Mouse (Mus musculus) olfactory bulb, adult 2 months (tissue): ENCODE measurements at regions not wholly inside any gene's neighbourhood (a gene's known extent, or its start where the extent isn't known, plus 50 kb on each side); places are given as distances from the start of the nearest gene placed in this dataset.
A peak's percentile ranks its signal among the peaks of the same experiment; 100 is the strongest.

Experiments
- H3K27ac ChIP-seq: fragments of 200-500 bp; 2 replicates; pipeline ENCODE4 v1.5.1; 2012; ENCODE audit warnings: low read depth, low read length; ENCODE audit not compliant: insufficient read depth
- H3K4me1 ChIP-seq: fragments of 200-500 bp; 2 replicates; pipeline ENCODE4 v1.6.1; 2012; ENCODE audit warnings: low read length; ENCODE audit not compliant: control insufficient read depth, insufficient read depth
- H3K4me3 ChIP-seq: fragments of 200-500 bp; 2 replicates; pipeline ENCODE4 v1.5.1; 2012; ENCODE audit warnings: mild to moderate bottlenecking, low read depth, low read length, moderate library complexity; ENCODE audit not compliant: insufficient read depth
- CTCF ChIP-seq: fragments of 200-500 bp; IDR thresholded peaks from 2 replicates; pipeline ENCODE4 v1.5.1; 2012; ENCODE audit warnings: low read depth, mild to moderate bottlenecking, low read length, moderate library complexity; ENCODE audit not compliant: insufficient read depth
- POLR2A ChIP-seq: fragments of 200-500 bp; IDR thresholded peaks from 2 replicates; pipeline ENCODE4 v1.6.1; 2012; ENCODE audit warnings: mild to moderate bottlenecking, low read depth, low read length, moderate library complexity; ENCODE audit not compliant: insufficient read depth
- WGBS: fragments of 180-500 bp; shearing (Covaris S2); methylation state at CpG from one replicate; pipeline ENCODE4 v1.1.7; 2018; 5-methylcytosine and 5-hydroxymethylcytosine counted together

DNA sequence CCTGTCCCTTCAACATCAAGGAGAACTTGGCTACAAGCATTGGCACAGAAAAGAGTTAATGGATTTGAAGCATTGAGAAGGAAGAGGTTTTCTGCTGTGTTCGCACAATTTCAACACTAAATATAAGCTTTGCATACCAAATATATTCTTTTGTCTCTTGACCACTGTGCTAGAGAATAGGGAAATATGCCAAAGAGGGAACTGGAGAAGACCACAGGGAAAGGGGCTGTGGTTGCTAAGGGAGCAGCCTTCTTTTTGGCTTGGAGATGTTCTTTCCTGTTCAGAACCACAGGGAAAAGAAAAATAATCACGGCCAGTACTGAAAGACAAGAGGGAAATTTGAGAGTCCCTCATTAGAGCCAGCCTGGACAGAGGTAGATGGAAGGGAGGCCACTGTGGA is 352.8 kb downstream of the Kctd12 start:
- no peaks in the 10 kb centered on the region for H3K4me1 ChIP-seq
- TF ChIP-seq POLR2A (no peak), CTCF (no peak)
- H3K4me3 ChIP-seq = no peak overlapping the region
- no peak overlapping the region for H3K27ac ChIP-seq
- WGBS = 35% methylated on average over 2 of the region's 2 CpGs

DNA sequence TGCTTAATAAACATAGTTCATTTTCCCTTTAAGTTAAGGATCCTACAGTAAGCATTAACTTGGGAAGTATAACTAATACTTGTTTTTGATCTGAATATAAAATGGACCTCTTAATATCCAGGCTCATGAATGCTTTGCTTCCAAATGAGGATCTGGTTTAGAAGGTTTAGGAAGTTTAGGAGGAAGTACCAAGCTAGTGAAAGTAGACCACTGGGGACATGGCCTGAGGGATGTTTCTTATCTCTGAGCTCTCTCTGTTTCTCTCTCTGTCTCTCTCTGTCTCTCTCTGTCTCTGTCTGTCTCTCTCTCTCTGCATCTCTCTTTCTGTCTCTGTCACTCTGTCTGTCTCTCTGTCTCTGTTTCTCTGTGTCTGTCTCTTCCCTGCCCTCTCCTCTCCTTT is 360.9 kb downstream of the Kctd12 start:
- H3K4me3 ChIP-seq = no peak overlapping the region
- H3K4me1 ChIP-seq = no peaks in the 10 kb centered on the region
- no peak overlapping the region for H3K27ac ChIP-seq
- no peak for TF ChIP-seq POLR2A
- no peak for TF ChIP-seq CTCF

DNA sequence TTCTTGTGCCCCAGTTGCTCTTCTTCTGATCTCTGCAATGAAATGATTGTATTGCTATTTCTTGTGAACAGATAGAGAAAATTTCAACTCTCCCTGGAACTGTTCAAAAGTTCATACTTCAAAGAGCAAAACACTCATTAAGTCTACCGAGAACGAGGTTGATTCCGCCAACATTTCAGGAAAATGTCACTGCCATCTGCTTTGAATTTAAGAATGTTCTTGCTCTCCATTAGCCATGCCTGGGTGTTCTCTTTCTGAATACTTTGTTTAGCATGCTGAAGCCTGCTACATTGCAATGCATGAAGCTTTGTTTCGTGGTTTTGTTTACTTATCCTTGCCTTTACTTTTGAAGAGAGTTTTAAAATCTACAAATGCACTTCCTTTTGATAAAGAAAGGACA is 363.4 kb downstream of the Kctd12 start:
- 45% methylated on average over 4 of the region's 4 CpGs for WGBS
- Histone ChIP-seq H3K4me3 (no peak overlapping the region), H3K4me1 (no peaks in the 10 kb centered on the region), H3K27ac (no peak overlapping the region)
- no peak for TF ChIP-seq POLR2A
- no peak for TF ChIP-seq CTCF

DNA sequence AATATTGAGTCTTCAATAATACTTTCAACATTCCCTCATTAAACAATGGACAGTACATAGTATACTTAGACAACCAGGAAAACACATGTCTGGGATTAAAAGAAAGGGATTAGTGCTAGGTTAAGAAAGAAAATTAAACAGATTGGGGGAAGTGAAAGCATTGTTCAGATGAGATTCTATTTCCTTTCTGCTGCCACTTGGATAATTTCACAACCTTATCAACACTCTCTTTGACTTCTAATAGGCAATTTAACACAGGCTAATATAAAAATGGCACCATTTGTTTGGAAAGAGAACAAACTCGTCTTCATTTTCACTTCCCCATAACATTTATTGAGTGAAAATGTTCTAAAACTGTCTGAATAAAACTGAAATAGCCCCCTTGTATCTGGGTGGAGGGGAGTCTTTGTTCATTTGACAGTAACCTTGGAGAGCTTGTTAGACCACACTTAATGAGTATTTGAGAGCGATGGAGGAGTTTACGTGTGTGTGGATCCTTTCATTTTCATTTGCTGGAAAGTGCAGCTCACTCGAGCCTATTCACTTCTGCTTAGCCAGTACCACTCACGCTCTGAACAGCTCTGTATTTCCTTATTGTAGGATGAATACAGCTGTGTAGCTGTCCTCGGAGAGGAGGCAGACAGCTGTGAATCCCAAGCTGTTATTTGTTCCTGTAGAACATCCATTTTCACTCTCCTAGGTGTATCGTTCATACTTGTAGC is 366.7 kb downstream of the Kctd12 start:
- Histone ChIP-seq H3K4me3 (no peak overlapping the region), H3K4me1 (no peaks in the 10 kb centered on the region), H3K27ac (no peak overlapping the region)
- no peak for TF ChIP-seq CTCF
- 21% methylated on average over 7 of the region's 7 CpGs for WGBS

DNA sequence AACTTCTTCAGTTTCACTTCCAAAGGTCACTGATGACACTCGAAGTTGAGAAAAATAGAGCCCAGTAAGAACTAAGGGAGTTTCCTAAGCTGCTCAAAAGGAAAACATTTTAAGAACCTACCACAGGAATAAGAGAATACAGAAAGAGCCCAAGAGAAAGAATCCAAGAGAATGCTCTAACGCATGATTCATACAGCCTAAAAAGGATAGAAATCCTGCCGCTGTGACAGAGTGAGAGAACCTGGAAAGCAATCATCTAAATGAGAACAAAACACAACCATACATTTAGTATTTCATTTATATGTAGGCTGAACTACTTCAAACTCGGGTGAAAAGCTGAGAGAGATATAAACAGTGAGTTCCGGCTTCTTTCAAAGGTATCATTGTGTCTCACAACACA is 376.4 kb downstream of the Kctd12 start:
- Histone ChIP-seq H3K4me3 (no peak overlapping the region), H3K27ac (0 out of 2 replicates have a peak overlapping the region, but pooled peaks have one; percentile 4), H3K4me1 (no peaks in the 10 kb centered on the region)
- TF ChIP-seq POLR2A (no peak), CTCF (no peak)
- WGBS = 49% methylated on average over 5 of the region's 5 CpGs

DNA sequence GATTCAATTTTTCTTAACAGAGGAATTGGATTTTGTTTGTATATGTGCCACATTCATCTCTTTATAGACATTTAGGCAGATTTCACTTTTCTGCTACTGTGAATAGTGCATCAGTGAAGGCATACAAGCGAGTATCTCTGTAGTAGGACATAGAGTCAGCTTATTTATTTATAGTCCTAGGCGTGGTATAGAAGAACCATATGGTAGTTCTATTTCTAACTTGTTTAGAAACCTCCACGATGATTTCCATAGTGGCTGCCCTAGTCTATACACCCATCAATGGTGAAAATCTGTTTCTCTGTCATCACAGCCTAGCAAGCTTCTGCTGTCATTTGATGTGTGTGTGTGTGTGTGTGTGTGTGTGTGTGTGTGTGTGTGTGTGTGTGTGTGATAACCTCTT is 387.6 kb downstream of the Kctd12 start:
- no peaks in the 10 kb centered on the region for H3K4me1 ChIP-seq
- no peak overlapping the region for H3K27ac ChIP-seq
- no peak overlapping the region for H3K4me3 ChIP-seq
- WGBS = 87% methylated on average over 3 of the region's 3 CpGs
- TF ChIP-seq CTCF = no peak
- no peak for TF ChIP-seq POLR2A

DNA sequence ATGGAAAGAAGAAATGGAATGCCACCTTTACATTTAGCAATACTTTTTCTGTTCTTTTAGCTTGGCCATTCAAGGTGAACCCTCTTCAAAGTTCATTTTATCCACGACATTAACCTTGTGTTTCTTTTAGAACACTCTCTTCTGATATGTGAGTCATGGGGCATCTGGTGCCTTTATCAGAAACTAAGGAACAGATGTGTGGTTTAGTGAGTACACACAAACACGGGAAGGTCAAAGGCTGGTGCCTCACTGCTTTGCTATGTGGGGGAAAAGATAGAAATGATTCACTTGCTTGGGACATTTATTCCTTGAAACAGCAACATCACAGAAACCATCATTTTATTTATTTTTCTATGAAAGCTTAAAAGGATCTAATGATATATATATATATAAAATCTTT is 428.7 kb downstream of the Kctd12 start:
- H3K27ac ChIP-seq = no peak overlapping the region
- no peaks in the 10 kb centered on the region for H3K4me1 ChIP-seq
- TF ChIP-seq POLR2A (no peak), CTCF (no peak)
- H3K4me3 ChIP-seq = no peak overlapping the region
- 63% methylated on average over 2 of the region's 2 CpGs for WGBS

DNA sequence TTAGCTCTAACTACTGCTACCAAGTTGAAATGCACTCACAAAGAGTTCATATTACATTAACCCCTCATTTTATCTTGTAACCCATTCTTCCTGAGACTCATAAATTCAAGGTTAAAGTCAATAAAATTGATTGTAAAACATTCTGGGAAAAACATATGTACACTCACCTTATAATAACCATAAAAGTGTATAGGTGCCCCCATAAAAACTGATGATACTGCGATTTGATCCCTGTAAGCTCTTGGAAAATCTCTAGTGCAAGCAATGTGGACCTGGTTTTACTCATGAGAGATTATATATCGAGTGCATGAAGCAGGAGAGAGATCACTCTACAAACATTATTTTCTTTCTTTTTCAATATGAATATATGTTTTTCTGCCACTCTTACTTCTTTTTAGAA is 429.8 kb downstream of the Kctd12 start:
- TF ChIP-seq CTCF (no peak), POLR2A (no peak)
- 91% methylated on average over 2 of the region's 2 CpGs for WGBS
- Histone ChIP-seq H3K27ac (no peak overlapping the region), H3K4me3 (no peak overlapping the region), H3K4me1 (no peaks in the 10 kb centered on the region)

DNA sequence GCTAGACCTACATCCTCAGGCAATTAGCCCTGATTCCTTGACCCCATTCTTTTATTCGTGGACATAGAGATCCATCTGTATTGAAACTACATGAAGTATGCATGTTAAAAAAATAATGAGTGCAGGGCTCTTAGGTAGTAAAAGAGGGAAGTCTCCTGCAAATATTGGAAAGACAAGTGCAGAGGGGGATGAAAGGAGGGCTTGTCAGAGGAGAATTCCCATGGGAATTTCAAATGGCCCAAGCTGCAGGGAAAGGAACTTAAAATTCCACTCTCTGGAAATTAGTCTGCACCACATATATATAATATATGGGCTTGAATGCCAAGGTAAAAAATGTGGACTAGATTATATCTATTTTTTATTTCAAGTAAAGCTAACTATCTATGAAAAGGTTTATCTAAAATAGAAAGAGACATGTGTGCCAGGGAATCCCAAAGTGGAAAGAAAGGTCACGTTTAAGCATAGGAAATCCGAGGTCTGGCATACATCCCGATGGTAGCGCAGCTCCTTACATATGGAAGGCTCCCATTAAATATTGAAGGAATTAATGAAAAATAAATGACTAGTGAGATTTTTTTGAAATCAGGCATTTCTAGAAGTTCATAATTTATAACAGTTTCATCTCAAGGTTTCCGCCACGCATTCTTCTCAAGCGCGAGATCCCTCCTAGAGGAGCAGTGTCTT is 457.4 kb downstream of the Kctd12 start:
- Histone ChIP-seq H3K27ac (no peak overlapping the region), H3K4me3 (no peak overlapping the region), H3K4me1 (no peaks in the 10 kb centered on the region)
- TF ChIP-seq CTCF (no peak), POLR2A (no peak)
- WGBS = 89% methylated on average over 9 of the region's 9 CpGs
